Mouse (Mus musculus): Measurements from ENCODE around the gene Ryr1. TPM values are rescaled to one million over a fixed set of nuclear protein-coding genes. Genes with fewer than 3 reads are reported as not detected.
A peak's percentile ranks its signal among the peaks of the same experiment; 100 is the strongest.

Ryr1 gene
- 0.09 and 0.11 TPM in 2 replicates for polyA plus RNA-seq (2012; rRNA removed)

DNA sequence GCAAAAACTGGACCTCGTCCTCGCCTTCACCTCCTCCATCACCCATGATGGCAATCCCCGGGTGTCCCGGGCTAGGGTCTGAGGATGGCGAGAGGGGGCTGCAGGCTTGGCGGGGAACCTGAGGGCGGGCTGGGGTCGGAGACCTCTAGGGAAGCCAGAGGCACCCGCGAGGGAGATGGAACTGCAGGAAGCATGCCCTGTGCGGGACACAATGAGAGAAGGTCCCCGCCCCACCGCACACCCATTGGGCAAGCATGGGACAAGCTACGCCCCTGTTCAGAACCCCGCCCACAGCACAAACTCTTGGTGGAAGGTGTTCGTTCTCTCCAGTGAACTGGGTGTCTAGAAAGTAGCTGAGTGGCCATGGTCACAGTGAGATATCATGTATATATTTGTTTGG lies at the start of gene Ryr1:
Gene Ryr1, minus strand, starts transcription at position 210 of the 400 bp plus-strand sequence.
- DNase-seq (ENCODE audit: low read depth, low spot score) = peak; percentile 38
- WGBS = 2% methylated on average over 16 of the region's 16 CpGs

DNA sequence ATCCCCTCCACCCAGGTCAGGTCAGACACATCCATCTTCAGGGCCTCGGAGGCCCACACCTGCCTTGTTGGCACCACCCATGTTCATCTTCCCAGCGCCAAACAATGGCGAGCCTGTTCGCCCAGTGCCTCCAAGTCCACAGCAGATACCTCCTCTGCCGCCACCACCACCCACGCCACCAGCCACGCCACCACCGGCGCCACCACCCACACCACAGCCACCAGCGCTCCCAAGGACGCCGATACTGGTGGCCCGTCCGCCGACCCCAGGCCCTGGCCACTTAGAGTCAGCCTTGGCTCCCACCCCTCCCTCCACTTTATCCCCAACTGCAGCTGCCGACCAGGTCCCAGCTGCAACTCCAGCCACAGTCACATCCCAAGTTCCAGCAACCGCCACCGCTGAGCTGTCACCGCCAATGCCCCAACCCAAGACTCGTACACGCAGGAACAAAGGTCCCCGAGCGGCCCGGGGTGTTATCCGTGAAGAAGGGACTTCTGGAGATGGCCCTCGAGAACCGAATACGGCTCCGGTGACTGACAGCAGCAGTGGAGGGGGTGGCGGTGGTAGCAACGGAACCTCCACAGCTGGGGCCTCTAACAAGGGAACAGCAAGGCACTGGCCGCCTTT lies 47.5 kb upstream of the Ryr1 start:
- no peak for DNase-seq (ENCODE audit: low read depth, low spot score)
- WGBS = 69% methylated on average over 32 of the region's 32 CpGs

DNA sequence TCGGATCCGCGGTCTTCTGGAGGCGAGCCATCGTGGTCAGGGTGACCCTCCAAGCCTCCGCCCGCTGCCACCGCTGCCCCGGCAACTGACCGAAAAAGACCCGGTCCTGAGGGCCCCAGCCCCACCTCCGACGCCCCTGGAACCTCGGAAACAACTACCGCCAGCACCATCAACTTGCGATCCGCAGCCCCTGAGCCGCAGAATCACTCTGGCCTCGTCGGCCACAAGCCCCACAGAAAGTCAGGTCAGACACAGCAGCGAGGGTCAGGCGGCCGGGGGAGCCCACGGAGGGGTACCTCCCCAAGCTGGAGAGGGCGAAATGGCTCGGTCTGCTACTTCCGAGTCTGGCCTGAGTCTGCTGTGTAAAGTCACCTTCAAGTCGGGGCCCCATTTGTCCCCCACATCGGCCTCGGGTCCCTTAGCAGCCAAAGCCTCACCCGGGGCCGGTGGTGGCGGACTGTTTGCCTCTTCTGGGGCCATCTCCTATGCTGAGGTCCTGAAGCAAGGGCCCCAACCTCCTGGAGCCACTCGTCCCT lies 46.7 kb upstream of the Ryr1 start:
- 14% methylated on average over 34 of the region's 34 CpGs for WGBS
- no peak for DNase-seq (ENCODE audit: low read depth, low spot score)

DNA sequence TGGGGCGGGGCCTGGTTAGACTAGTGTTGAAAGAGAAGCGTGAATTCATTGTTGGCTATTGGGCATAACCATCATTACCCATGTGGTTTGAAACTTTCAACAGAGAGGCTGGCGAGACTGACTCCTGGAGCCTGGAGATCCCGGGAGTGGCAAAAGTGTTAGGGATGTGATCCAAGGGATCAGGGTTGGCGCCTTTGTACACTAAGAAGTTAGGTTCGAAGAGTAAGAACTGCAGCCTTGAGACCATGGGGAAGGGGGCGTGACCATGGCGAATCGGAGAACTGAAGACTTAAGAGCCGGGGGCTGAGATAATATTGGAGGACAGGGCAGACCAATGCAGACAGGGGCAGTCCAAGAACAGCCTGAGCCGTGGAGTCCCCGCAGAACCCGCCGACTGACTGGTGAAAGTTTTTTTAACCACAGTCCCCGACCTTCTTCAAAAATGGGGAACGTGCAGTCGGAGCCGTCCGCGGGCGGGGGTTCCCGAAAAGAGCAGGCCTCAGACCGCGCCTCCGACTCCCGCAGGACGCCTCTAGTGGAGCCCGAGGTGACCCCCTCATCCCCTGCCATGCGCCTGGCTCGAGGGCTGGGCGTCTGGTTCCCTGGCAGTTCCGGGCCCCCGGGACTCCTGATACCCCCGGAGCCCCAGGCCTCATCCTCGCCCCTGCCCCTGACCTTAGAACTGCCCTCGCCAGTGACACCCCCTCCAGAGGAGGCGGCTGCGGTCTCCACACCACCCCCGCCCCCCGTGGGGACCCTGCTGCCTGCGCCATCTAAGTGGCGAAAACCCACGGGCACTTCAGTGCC lies 46.0 kb upstream of the Ryr1 start:
- no peak for DNase-seq (ENCODE audit: low read depth, low spot score)
- 2% methylated on average over 43 of the region's 43 CpGs for WGBS

DNA sequence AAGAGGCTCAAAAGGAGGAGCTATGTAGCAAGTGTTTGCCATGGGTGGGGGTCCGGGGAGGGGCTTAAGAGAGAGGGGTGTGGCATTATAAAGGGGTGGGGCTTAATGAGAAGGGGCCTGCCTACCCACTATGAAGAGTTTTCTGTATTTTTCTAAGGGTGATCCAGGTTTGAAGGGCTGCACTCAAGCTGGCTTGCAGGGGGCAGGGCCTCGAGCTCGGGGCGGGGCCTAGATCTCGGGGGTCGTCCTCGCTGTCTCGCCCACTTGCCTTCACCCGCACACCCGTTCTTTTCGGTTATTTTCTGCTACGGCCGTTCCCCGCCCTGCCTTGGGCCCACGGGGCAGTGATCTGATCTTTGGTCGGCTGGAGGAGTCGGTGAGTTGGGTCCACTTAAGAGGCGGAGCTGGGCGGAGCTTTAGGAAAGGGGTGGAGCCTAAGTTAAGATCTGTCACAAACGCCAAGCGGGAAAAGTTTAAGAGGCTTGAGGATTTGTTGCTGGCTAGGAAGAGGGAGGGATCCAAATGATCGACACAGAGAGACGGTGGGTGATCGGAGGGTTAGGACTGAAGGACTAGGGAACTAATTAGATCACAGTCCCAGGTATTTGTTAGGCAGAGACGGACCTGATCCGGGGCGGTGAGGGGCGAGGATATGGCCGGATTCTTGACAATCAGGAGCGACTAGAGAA lies 45.2 kb upstream of the Ryr1 start, which contains the start of the genes Ggn and Spred3:
Gene Ggn, plus strand, starts transcription at position 145 of the 689 bp plus-strand sequence.
Gene Spred3, minus strand, starts transcription at position 346 of the 689 bp plus-strand sequence.
- DNase-seq (ENCODE audit: low read depth, low spot score) = peak; percentile 88
- WGBS = 1% methylated on average over 30 of the region's 30 CpGs

DNA sequence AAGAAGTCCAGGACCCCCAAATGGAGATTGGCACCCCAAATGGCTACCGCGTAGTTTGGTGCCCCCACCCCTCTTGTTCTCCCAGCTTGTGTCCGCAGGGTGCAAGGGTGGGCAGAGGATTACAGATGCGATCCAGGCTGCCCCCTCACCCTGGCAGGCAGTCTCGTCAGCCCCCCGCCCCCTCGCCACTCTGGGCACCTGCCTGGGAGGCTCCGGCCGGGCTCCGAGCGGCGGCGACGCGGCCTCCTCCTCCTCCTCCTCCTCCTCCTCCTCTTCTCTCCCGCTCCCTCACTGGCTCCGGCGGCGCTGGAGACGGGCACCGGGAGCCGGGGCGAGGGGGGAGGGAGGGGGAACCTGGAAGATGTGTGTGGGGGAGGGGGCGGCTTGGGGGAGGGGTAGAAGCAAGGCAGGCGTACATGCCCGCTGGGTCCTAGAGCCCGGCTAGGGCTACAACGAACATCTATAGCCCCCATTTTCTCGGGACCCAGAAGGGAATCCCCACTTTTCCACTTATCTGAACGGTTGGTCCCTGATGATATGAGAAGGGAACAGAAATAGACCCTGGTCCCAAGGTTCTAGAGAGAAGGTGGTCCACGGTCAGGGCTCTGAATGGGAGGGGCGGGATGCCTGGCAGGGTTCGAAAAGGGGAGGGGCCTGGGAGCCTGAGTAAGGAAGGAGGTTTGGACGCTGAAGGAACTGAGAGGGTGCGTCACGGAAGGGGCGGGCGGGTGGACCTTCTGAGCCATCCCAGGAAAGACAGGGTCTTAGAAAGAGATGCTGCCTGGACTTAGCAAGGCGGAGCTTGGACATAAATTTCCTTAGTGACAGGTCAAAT lies 44.5 kb upstream of the Ryr1 start:
- DNase-seq (ENCODE audit: low read depth, low spot score) = no peak
- under 1% methylated on average over 39 of the region's 39 CpGs for whole genome bisulfite sequencing

DNA sequence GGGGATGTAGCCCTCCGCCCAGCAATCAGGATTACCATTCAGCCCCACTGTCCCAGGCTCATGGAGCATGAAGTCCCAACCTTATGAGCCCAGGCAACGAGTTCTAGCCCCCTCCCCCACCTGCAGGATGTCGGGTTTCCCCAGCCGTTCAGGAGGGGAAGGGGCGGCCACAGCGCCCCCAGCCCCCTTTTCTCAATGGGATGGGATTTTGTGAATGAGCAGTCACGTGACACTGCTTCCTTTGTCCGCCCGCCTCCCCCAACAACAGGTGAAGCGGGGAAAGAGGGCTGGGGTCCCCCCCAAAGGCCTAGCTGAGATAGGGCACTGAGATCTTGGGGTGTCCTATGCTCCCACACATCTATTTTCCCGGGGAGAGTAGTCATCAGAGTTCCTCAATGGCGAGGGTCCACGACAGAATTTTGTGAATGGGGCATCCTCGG lies 43.8 kb upstream of the Ryr1 start:
- no peak for DNase-seq (ENCODE audit: low read depth, low spot score)
- WGBS = 7% methylated on average over 14 of the region's 14 CpGs

DNA sequence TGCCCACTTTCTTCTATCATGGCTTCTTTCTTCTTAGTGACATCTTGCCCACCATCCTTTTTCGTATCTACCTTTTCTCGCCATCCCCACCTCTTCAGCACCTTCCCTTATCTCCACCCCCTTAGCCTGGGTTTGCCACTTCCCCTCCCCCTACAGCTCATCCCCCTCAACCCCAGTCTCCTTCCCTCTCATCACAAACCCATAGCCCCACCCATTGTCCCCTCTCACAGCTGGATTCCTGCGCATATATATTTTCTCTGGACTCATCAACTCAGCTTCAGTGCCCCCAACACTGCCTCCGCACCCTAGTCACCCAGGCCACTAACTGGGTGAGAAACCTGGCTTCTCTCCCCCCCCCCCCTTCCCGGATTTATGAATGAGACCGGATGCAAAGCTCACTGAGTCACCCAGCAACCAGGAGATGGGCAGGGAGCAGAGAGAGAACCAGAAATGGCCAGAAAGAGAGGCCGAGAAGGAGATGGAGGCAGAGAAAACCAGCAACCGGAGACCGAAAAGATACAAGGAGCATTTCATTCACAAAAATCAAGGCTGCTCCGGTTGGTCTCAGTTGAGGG lies 43.2 kb upstream of the Ryr1 start:
- WGBS = 33% methylated on average over 10 of the region's 10 CpGs
- no peak for DNase-seq (ENCODE audit: low read depth, low spot score)

DNA sequence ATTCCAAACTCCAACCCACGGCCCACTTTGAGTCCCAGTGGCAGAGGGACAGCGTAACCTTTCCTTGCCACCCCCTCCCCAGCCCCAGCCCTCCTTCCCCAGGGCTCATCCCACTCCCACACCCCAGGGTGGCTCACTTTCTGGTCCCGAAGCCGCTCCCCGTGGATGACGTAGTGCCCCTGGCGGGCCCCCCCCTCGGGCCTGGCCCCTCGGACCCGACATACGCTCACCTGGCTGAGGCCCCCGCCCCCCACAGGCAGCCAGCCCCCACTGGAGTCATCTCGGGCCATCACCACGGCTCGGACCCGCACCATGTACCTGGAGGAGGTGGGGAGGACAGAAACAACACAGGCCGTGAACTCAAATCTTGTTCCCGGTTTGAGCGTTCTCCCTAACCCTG lies 42.7 kb upstream of the Ryr1 start:
- 48% methylated on average over 19 of the region's 19 CpGs for WGBS

DNA sequence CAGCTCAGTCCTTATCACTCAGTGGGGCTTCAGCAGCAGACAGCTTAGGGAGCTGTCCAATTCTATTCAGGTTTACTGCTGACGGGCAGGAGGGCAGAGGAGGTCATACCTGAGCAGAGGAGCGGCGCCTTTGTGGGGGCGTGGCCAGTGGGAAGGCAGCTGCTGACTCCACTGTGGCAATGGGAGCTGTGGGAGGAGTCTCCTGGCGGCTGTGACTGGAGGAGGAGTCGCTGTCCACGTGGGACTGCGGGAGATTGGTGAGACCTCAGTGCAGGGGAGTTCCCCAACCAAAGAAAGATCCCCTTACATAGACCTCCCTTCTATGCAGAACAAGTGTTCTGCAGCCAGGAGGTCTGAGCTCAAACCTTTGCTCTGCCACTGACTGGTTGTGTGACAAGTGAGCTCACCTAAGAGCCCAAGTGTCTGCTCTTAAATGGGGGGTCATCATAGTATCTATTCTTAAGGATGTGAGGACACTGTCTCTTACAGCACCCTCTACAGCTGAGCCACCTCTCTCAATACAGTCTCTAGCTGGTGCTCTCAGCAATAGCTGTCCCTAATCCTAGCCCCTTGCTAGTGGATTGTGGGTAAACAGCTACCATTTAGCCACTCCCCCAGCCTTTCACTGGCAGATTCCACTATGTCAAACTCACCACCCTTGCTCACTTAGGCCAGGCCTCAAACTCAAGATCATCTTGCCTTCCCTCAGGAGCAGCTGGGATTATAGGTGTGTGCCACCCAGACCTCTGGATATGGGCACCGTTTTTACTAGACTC lies 38.0 kb upstream of the Ryr1 start:
- WGBS = 14% methylated on average over 9 of the region's 9 CpGs
- peak; percentile 69 for DNase-seq (ENCODE audit: low read depth, low spot score)

More for the DNA sequence above, 42.7 kb upstream of the Ryr1 start:
- no peak for DNase-seq (ENCODE audit: low read depth, low spot score)

DNA sequence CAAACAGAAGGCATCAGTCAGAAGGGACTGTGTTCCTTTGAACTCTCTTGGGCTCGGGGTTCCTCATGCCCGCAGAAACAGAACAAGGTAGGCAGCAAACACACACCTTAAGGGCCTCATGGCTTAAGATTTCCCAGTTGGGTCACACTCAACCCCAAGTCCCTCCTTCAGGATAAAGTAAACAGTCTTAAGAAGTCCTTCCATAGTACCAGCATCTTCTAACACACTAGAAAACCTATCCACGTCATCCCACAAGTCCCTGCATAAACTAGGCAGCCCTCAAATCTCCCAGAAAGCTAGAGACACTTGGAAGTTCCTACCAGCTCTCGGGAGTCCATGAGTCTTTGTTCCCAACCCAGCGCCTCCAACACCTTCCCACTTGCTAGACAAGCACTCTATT lies 37.3 kb upstream of the Ryr1 start:
- WGBS = 63% methylated on average over 5 of the region's 5 CpGs
- no peak for DNase-seq (ENCODE audit: low read depth, low spot score)

DNA sequence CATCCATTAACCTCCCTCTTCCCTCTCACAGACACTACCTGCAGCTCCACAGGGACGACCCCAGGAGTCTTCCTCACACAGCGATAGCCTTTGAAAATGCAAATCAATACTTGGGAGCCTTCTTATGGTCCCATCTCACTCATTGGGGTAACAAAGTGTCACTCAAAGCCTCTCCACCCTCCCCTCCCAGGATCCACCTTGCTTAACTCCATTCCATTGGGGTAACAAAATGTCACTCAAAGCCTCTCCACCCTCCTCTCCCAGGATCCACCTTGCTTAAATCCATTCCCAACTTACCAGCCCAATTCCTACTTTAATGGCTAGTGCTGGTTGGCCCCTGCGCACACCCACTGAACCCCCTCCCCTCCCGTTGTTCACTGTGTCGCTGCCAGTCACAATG lies 33.3 kb upstream of the Ryr1 start:
- DNase-seq (ENCODE audit: low read depth, low spot score) = no peak
- 29% methylated on average over 5 of the region's 5 CpGs for WGBS

DNA sequence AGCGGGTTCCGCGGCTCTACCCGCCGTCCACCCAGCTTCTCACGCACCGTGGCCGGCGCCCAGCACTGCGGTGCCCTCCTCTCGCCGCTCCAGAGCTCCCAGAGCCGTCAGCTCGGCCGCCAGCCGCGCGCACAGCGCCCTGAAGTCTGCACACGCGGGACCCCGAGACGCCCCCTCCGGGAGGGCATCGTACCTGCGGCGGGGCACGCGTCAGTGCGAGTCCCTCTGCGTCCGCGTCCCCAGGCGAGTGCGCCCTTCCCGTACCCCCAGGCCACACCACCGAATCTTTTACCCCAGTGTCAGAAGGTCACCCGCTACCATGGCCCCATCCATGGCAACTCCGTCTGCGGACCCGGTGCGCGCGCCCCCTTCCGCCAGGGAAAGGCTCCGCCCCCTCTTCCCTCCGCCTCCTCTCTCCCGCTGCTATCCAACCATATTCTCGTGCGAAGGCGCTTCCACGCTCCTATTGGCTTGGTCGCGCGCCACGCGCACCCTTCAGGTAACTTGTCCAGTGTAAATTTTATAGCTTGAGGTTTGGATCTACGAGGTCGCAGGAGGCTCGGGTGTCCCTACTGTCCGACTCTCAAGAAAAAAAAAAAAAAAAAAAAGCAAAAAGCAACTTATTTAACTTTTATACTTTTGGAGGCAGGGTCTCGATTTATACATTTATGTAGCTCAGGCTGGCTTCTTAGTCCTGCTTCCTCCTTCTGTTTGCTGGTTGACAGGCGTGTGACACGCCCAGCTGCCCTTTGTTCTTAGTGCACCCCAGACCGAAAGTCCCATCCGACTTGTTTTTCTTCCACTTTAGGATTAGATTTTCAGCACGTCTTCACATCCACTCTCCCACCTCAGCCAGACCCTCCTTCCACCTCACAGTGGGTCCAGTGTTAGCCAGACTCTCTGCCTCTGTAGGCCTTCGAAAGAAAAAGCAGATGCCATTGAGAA lies 31.1 kb upstream of the Ryr1 start, which contains the start of gene Fam98c:
Gene Fam98c, minus strand, starts transcription at position 397 of the 945 bp plus-strand sequence.
- WGBS = 2% methylated on average over 68 of the region's 68 CpGs
- DNase-seq (ENCODE audit: low read depth, low spot score) = peak; percentile 73

DNA sequence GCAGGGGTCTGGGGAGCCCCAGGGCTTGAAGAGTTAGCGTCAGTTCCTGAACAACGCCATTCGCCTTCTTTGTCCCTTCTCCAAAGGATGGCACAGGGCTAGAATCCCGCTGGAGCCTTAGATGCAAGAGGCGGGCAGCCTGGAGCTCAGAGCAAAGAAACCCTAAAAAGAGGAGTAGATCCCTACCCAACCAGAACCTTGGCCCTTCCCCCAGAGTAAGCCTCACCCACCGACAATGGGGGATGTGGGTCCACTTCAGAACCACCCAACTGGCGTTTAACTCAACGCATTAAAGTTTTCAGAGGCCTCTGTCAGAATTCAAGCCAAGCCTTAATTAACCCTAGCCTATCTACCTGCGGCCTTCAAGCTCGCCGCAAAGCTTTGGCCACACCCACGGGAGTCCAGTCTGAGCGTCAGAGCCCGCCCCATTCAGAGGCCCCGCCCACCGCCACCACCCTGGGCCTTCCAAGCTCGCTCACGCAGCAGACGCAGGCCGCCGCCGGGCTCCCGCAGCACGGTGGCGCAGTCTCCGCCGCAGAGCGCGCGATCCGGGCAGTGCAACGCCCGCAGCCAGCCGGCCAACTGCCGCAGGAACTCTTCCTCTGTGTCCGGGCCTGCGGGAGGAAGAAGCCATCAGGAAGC lies 30.3 kb upstream of the Ryr1 start:
- 8% methylated on average over 37 of the region's 37 CpGs for WGBS
- DNase-seq (ENCODE audit: low read depth, low spot score) = peak; percentile 70

DNA sequence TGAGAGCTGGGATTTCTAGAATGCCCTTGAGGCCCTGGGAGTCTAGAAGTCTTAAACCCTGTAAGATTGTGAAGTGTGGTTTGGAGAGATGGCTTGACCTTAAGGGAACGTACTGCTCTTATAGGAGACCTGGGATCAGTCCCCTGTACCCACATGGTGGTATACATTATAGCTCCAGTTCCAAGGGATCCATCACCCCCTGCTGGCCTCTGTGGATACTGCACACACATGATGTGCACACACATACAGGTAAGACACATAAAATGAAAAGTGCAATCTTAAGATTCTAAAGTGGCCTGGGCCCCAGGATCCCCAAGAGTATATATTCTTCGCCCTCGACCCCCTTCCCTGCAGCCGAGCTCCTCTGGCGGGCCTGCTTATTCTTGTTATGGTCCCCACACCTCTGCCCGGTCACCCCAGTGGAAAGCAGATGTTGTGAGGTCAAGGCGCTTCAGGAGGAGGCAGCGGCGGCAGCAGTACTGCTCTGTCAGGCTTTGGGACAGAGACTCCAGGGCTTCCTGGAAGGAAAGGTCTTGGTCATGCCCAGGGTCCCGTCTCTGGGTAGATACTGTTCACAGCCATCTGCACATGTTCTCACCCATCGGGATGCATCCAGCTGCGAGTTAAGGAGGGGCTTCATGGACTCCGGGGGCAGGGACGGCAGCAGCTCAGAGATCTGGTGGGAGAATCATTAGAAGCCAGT lies 29.2 kb upstream of the Ryr1 start:
- 98% methylated on average over 14 of the region's 14 CpGs for WGBS
- no peak for DNase-seq (ENCODE audit: low read depth, low spot score)

DNA sequence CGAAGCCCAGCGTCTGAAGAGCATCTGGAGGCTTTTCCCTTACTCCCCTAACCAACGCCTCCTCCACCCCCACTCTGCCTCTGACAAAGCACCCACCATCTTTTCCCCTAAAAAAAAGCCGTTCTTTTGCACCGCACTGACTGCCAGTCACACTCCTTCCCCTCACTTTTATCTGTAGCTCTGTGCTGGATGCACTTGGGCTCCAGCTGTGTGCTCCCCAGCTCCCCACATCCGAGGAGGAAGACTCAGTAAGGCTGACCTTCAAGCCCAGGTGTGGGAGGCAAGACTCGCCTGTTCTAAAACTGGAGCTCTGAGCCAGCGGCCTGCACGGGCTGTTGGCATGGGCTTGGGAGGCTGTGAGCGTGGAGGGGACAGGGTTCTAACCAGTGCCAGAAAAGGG lies 26.5 kb upstream of the Ryr1 start:
- DNase-seq (ENCODE audit: low read depth, low spot score) = no peak
- WGBS = 70% methylated on average over 10 of the region's 10 CpGs
